Mouse (Mus musculus) heart, adult 18-20 months (tissue): ENCODE results near the gene Vps13d. TPM values are rescaled to one million over a fixed set of nuclear protein-coding genes. Genes with fewer than 3 reads are reported as not detected.

Source experiments
- DNase-seq, 2 experiments: peaks; one replicate each; pipeline ENCODE4 v3.0.0; 2021 to 2022; ENCODE audit warnings: mixed read lengths in 1 of 2
- total RNA-seq, 2 experiments: library from RNA; stranded (reverse); gene quantifications; 2 replicates each; pipeline ENCODE4 v1.2.3; 2021

The Vps13d gene
- total RNA-seq, 2 experiments from 2014 or later = 75.5 to 76.4 TPM

GRCm38 (mm10) chr4:144940796-144941462, 253.9 kb downstream of the Vps13d start:
- DNase-seq = no peak

GRCm38 (mm10) chr4:144939847-144940411, 254.9 kb downstream of the Vps13d start:
- peak in 1 of 2 experiments; percentile 56 for DNase-seq

GRCm38 (mm10) chr4:144936563-144937154, 258.1 kb downstream of the Vps13d start:
- DNase-seq = no peak

GRCm38 (mm10) chr4:144934501-144934900, 260.3 kb downstream of the Vps13d start:
- no peak for DNase-seq

- peak in 1 of 2 experiments; percentile 42 for DNase-seq
Observed at GRCm38 (mm10) chr4:144931167-144931566, 263.6 kb downstream of the Vps13d start.

GRCm38 (mm10) chr4:144930366-144930765, 264.4 kb downstream of the Vps13d start:
- DNase-seq = peak; percentile 92 to 96

- peak; percentile 83 to 84 for DNase-seq
Observed at GRCm38 (mm10) chr4:144929811-144930221, 265.0 kb downstream of the Vps13d start.

- no peak for DNase-seq
Observed at GRCm38 (mm10) chr4:144928693-144929436, 265.9 kb downstream of the Vps13d start.

Other genes starting within 250 kb of the Vps13d start
- 1 to 10 TPM; 6.5 to 6.6 TPM for gene Tnfrsf1b, start 51.9 kb upstream of the Vps13d start, total RNA-seq
- under 1 TPM; 0.07 to 0.15 TPM for gene Tnfrsf8, start 120.2 kb upstream of the Vps13d start, total RNA-seq